ENCODE assay signal across 17 mouse cellular contexts in genomic region chr6:90374647-90375046, GRCm38 (mm10). TPM values are rescaled to one million over a fixed set of nuclear protein-coding genes. Genes with fewer than 3 reads are reported as not detected.
A peak's percentile ranks its signal among the peaks of the same experiment; 100 is the strongest.
DNase-seq lines count a peak whose midpoint lies in the region; ATAC-seq lines count a peak whose summit lies in the region.
"Had no signal": no experiment of that assay in that cellular context is flagged by ENCODE, and none has a peak within 500 bp of the region (broad histone marks: within the 10 kb centered on the region; RNA-seq: fewer than 3 reads in every experiment).

No protein-coding gene starts in this region.

- H3K4me3 ChIP-seq in kidney, embryonic 14.5 days (ENCODE audit: low read length): no peak overlapping the region
- H3K4me3 ChIP-seq in liver, embryonic 11.5 days (ENCODE audit: low read depth, low read length): no peak overlapping the region
- H3K4me3 ChIP-seq: embryonic facial prominence, embryonic 12.5 days; lung, embryonic 15.5 days had no signal

- peak; percentile 44 for DNase-seq in kidney, postnatal 36 days
- DNase-seq in c-Kit-negative CD71-positive TER-119-positive erythroid progenitor cells, embryonic 14.5 days (ENCODE audit: low read depth, low spot score): peak; percentile 56
- peak; percentile 40 for DNase-seq in liver, embryonic 11.5 days (ENCODE audit: low spot score)
- peak; percentile 52 for DNase-seq in lung, postnatal 25 days (ENCODE audit: low spot score)
- DNase-seq in heart, adult 11 months: no peak
- no peak for DNase-seq in yolk sac, embryonic 10.5 days (ENCODE audit: low spot score)
- DNase-seq: adrenal gland, adult 2 months; cerebellum, postnatal 36 days; midbrain, embryonic 14.5 days; right cerebral cortex, postnatal 25 days; thymus, postnatal 14 days had no signal

- no peaks in the 10 kb centered on the region for H3K9me3 ChIP-seq in kidney, embryonic 14.5 days (ENCODE audit: control insufficient read depth, low read length)
- H3K9me3 ChIP-seq in liver, embryonic 11.5 days (ENCODE audit: control insufficient read depth, low read length): no peaks in the 10 kb centered on the region
- H3K9me3 ChIP-seq: embryonic facial prominence, embryonic 12.5 days; lung, embryonic 15.5 days had no signal

- H3K27ac ChIP-seq in kidney, embryonic 14.5 days (ENCODE audit: low read depth, low read length): no peak overlapping the region
- H3K27ac ChIP-seq in liver, embryonic 11.5 days (ENCODE audit: low read depth, low read length): peak overlapping the region; percentile 53; the same call in 1 of the 2 replicates
- H3K27ac ChIP-seq: embryonic facial prominence, embryonic 12.5 days; lung, embryonic 15.5 days had no signal

- no peak overlapping the region for H3K4me2 ChIP-seq in kidney, embryonic 14.5 days (replicated peaks; ENCODE audit: low read depth, low read length)
- peak overlapping the region; percentile 3 for H3K4me2 ChIP-seq in liver, embryonic 11.5 days
- H3K4me2 ChIP-seq: embryonic facial prominence, embryonic 12.5 days; lung, embryonic 15.5 days had no signal

- WGBS in kidney, embryonic 14.5 days: 92% methylated on average over 4 of the region's 4 CpGs
- WGBS in liver, embryonic 11.5 days: 47% methylated on average over 4 of the region's 4 CpGs

- no peaks in the 10 kb centered on the region for H3K27me3 ChIP-seq in kidney, embryonic 14.5 days (ENCODE audit: control insufficient read depth, insufficient read depth, low read length)
- no peaks in the 10 kb centered on the region for H3K27me3 ChIP-seq in liver, embryonic 11.5 days (replicated peaks; ENCODE audit: control insufficient read depth, insufficient read depth, low read length)
- H3K27me3 ChIP-seq: embryonic facial prominence, embryonic 12.5 days; lung, embryonic 15.5 days had no signal

- no peak overlapping the region for H3K9ac ChIP-seq in kidney, embryonic 14.5 days (ENCODE audit: low read depth, low read length)
- H3K9ac ChIP-seq in liver, embryonic 11.5 days (ENCODE audit: low read depth, low read length): no peak overlapping the region
- H3K9ac ChIP-seq: embryonic facial prominence, embryonic 12.5 days; lung, embryonic 15.5 days had no signal

- ATAC-seq in kidney, embryonic 14.5 days (ENCODE audit: low FRiP score, low TSS enrichment): no peak
- ATAC-seq in liver, embryonic 11.5 days (replicated peaks; ENCODE audit: low FRiP score): peak; percentile 95
- ATAC-seq in cerebellum, adult (ENCODE audit: insufficient number of reproducible peaks, low FRiP score, low TSS enrichment): no peak
- ATAC-seq: hindbrain, embryonic 16.5 days had no signal

- H3K36me3 ChIP-seq in kidney, embryonic 14.5 days (ENCODE audit: control insufficient read depth, insufficient read depth, low read length): peaks cover 66% of the 10 kb centered on the region
- H3K36me3 ChIP-seq in liver, embryonic 11.5 days (ENCODE audit: control insufficient read depth, insufficient read depth, low read length): peaks cover 33% of the 10 kb centered on the region

- peaks cover 15% of the 10 kb centered on the region for H3K4me1 ChIP-seq in kidney, embryonic 14.5 days (ENCODE audit: control insufficient read depth, insufficient read depth, low read length)
- peaks cover 29% of the 10 kb centered on the region for H3K4me1 ChIP-seq in liver, embryonic 11.5 days (replicated peaks; ENCODE audit: control insufficient read depth, insufficient read depth, low read length)

RNA-seq across cellular contexts. Expression of gene Zxdc, which starts 5.4 kb away (rescaled TPM):
- 8.6 and 12.9 TPM in 2 replicates for polyA plus RNA-seq in kidney, embryonic 14.5 days (2014; fragmentation: Nextera tagmentation; extraction: Ambion mirVana)
- polyA plus RNA-seq in liver, embryonic 11.5 days (2014; fragmentation: Nextera tagmentation; extraction: Ambion mirVana): 6.6 and 6.9 TPM in 2 replicates

RNA-seq across cellular contexts. Expression of gene Uroc1, which starts 41.6 kb away (rescaled TPM):
- polyA plus RNA-seq in kidney, embryonic 14.5 days (2014; fragmentation: Nextera tagmentation; extraction: Ambion mirVana): 0.05 TPM in 1 of 2 replicates, not detected in the other
- polyA plus RNA-seq in liver, embryonic 11.5 days (2014; fragmentation: Nextera tagmentation; extraction: Ambion mirVana): 2.6 and 3.0 TPM in 2 replicates
- polyA plus RNA-seq: embryonic facial prominence, embryonic 12.5 days; lung, embryonic 15.5 days; midbrain, embryonic 14.5 days had no signal

RNA-seq across cellular contexts. Expression of gene Chst13, which starts 49.7 kb away (rescaled TPM):
- 4.1 and 4.8 TPM in 2 replicates for polyA plus RNA-seq in kidney, embryonic 14.5 days (2014; fragmentation: Nextera tagmentation; extraction: Ambion mirVana)
- 16.7 and 17.4 TPM in 2 replicates for polyA plus RNA-seq in liver, embryonic 11.5 days (2014; fragmentation: Nextera tagmentation; extraction: Ambion mirVana)
- polyA plus RNA-seq: heart, embryonic 16.5 days; midbrain, embryonic 14.5 days had no signal

RNA-seq across cellular contexts. Expression of gene Cfap100, which starts 54.0 kb away (rescaled TPM):
- polyA plus RNA-seq in kidney, embryonic 14.5 days (2014; fragmentation: Nextera tagmentation; extraction: Ambion mirVana): 0.53 and 0.91 TPM in 2 replicates
- polyA plus RNA-seq in liver, embryonic 11.5 days (2014; fragmentation: Nextera tagmentation; extraction: Ambion mirVana): 0.18 TPM in 2 replicates

Comparison
In these comparisons a context has a peak if more than half of its experiments do, and no peak if none do; other contexts are left out.
1. DNase-seq: peak in kidney, postnatal 36 days (2 of 2), c-Kit-negative CD71-positive TER-119-positive erythroid progenitor cells, embryonic 14.5 days (single experiment), liver, embryonic 11.5 days (single experiment) and lung, postnatal 25 days (single experiment); none in heart, adult 11 months (single experiment) and yolk sac, embryonic 10.5 days (single experiment).